Mouse (Mus musculus) lung, embryonic 14.5 days (tissue): Measurements from ENCODE around the gene Mad2l2. TPM values are rescaled to one million over a fixed set of nuclear protein-coding genes. Genes with fewer than 3 reads are reported as not detected.
A peak's percentile ranks its signal among the peaks of the same experiment; 100 is the strongest.

ENCODE experiments used
- ATAC-seq: fragments of 200-750 bp; cut with Nextera tagmentation; 2 replicates; pipeline ENCODE4 v1.8.0; 2017; ENCODE audit warnings: mild to moderate bottlenecking, moderate TSS enrichment, moderate library complexity; ENCODE audit not compliant: insufficient read depth
- DNase-seq: peaks from one replicate; pipeline ENCODE4 v3.0.0-alpha.2; 2015
- H3K27ac ChIP-seq: fragments of 300-500 bp; sonication (generic); 2 replicates; pipeline ENCODE4 v1.5.1; 2014; ENCODE audit warnings: low read depth, mild to moderate bottlenecking, moderate library complexity
- H3K27me3 ChIP-seq: fragments of 300-500 bp; sonication (generic); 2 replicates; pipeline ENCODE4 v1.6.1; 2014; ENCODE audit warnings: low read length, control low read depth; ENCODE audit not compliant: insufficient read depth
- H3K36me3 ChIP-seq: fragments of 300-500 bp; sonication (generic); 2 replicates; pipeline ENCODE4 v1.6.1; 2014; ENCODE audit warnings: control low read depth; ENCODE audit not compliant: insufficient read depth
- H3K4me1 ChIP-seq: fragments of 300-500 bp; sonication (generic); 2 replicates; pipeline ENCODE4 v1.6.1; 2014; ENCODE audit warnings: antibody characterized with exemption, control low read depth; ENCODE audit not compliant: insufficient read depth
- H3K4me2 ChIP-seq: fragments of 300-500 bp; sonication (generic); 2 replicates; pipeline ENCODE4 v1.6.1; 2014; ENCODE audit warnings: mild to moderate bottlenecking
- H3K4me3 ChIP-seq: fragments of 300-500 bp; sonication (generic); 2 replicates; pipeline ENCODE4 v1.5.1; 2014; ENCODE audit warnings: low read depth, low read length
- H3K9ac ChIP-seq: fragments of 300-500 bp; sonication (generic); 2 replicates; pipeline ENCODE4 v1.6.1; 2014
- H3K9me3 ChIP-seq: fragments of 300-500 bp; sonication (generic); 2 replicates; pipeline ENCODE4 v1.6.1; 2016; ENCODE audit warnings: low read depth, low read length, control low read depth
- CTCF ChIP-seq: IDR thresholded peaks from 2 replicates; pipeline ENCODE4 v1.5.1; 2016; ENCODE audit warnings: antibody characterized with exemption, low read depth
- WGBS: fragments of 180-500 bp; shearing (Covaris S2); extraction: QIAGEN DNeasy Blood & Tissue Kit; methylation state at CpG from one replicate; pipeline ENCODE4 v1.1.7; 2014; 5-methylcytosine and 5-hydroxymethylcytosine counted together
- polyA plus RNA-seq: library from polyadenylated mRNA; unstranded; fragments of >200 nt; fragmentation: Nextera tagmentation; extraction: Ambion mirVana; gene quantifications from 2 replicates; pipeline ENCODE4 v1.2.1, GENCODE M21; 2014

Mad2l2 gene
- polyA plus RNA-seq, 1 experiment from 2014 or later = 61.1 TPM

- H3K4me1 ChIP-seq = no peaks in the 10 kb centered on the region
- H3K4me2 ChIP-seq = no peak overlapping the region
- H3K4me3 ChIP-seq = no peak overlapping the region
- H3K9me3 ChIP-seq = no peaks in the 10 kb centered on the region
- H3K27me3 ChIP-seq = peaks cover 39% of the 10 kb centered on the region
- H3K9ac ChIP-seq = no peak overlapping the region
- H3K27ac ChIP-seq = no peak overlapping the region
- WGBS = 65% methylated on average over 2 of the region's 2 CpGs
- ATAC-seq (no peak), DNase-seq (no peak)
- H3K36me3 ChIP-seq = no peaks in the 10 kb centered on the region
- TF ChIP-seq CTCF = no peak
These were observed 1.5 kb upstream of the Mad2l2 start for GRCm38 (mm10) chr4:148128672-148129071.

DNA sequence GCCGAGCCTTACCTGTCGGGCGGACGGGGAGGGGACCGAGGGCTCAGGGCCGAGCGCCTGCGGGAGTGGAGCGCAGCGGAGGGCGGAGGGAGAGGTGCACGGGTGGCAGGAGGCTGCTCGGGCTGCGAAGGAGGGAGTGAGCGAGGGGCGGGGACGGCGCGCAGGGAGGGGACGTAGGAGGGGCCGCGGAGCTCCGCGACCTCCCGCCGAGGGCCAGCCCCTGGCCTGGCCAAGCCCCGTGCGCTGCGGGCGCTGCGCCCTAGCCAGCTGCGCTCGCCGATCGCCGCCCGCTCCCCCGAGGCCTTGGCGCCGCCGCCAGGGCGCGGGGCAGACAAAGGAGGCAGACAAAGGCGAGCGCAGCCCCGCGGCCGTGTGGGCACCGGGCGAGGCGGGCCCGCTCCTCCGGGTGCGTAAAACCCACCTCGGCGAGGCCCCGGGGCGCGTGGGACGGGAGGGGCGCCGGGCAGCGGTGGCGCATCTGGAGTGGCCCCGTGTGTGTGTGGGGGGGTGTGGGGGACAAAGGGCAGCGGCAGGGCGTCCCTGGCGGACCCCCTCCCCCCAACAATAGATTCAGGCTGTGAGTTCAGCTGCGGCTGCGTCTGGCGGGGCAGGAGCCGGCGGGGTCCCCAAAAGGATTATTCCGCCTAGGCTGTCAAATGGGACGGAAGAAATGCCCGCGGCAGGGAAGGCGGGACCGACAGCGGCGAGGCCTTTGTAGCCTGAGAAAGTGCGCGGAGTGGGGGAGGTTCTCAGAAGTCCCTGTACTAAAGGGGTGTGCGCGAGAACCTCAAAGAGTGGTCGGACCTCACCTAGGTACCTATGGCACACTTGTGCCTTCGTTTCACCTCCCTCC lies 603 bp downstream of the Mad2l2 start, which contains the start of gene Draxin:
Draxin (minus strand) TSS at position 138 of the 853 bp plus-strand sequence.
- no peaks in the 10 kb centered on the region for H3K36me3 ChIP-seq
- TF ChIP-seq CTCF = no peak
- peak within 1 kb of the TSS; percentile 66 for H3K4me3 ChIP-seq
- no peak within 1 kb of the TSS; the same call in 1 of the 2 replicates for H3K27ac ChIP-seq
- DNase-seq = peak; percentile 85
- H3K4me1 ChIP-seq = no peaks in the 10 kb centered on the region
- under 1% methylated on average over 65 of the region's 87 CpGs for WGBS
- peak within 1 kb of the TSS; percentile 93 for H3K4me2 ChIP-seq
- no peaks in the 10 kb centered on the region for H3K9me3 ChIP-seq
- H3K27me3 ChIP-seq = peaks cover 39% of the 10 kb centered on the region
- peak within 1 kb of the TSS; percentile 73 for H3K9ac ChIP-seq
- ATAC-seq = peak; percentile 94

DNA sequence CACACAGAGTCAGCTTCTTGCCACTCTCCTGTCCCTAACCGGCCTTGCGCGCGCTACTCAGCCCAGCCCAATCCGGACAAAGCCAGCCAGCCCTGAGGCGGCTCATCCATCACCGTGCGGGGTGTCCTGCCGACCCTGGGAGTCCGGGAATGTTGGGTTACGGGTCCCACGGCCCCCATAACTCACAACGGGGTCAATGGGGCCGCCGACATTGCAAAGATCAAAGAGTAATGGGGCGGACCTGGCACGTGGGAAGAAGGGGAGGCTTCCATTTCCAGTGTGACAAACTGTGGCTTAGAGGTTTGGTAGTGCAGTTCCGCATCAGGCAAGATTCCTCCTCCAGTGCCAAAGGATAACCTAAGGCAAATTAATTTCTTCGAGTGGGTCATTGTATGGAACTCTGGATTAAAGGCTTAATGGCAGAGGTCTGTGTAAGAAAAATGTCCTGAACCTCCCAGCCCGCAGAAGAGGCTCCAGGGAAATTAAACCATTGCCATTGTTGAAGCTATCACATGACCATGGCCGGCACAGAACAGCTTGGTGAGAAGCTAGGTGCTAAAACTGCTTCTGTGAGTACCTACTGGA lies 1.4 kb downstream of the Mad2l2 start:
- no peaks in the 10 kb centered on the region for H3K9me3 ChIP-seq
- DNase-seq (peak; percentile 37), ATAC-seq (peak; percentile 73)
- TF ChIP-seq CTCF = no peak
- H3K27me3 ChIP-seq = peaks cover 36% of the 10 kb centered on the region
- H3K27ac ChIP-seq = no peak overlapping the region
- H3K9ac ChIP-seq = peak overlapping the region; percentile 73
- under 1% methylated on average over 21 of the region's 21 CpGs for WGBS
- no peaks in the 10 kb centered on the region for H3K4me1 ChIP-seq
- no peaks in the 10 kb centered on the region for H3K36me3 ChIP-seq
- H3K4me3 ChIP-seq = peak overlapping the region; percentile 66
- peak overlapping the region; percentile 93 for H3K4me2 ChIP-seq

DNA sequence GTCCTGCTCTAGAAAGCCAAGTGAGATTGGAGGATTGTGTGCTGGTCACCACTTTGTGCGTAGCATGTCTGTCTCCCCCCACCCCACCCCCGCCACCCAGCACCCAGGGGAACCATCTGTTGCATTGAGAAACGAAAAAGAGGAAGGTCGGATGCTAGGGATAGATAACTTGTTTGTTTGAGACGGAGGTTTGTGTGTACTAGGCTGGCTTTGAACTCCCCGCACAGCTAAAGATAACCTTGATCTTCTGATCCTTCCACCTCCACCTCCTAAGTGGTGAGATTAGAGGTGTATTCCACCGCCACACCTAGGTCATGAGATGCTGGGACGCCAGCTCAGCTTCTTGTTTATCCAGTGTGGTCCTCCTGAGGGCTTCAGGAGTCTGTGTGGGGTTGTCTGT lies 4.8 kb downstream of the Mad2l2 start:
- Histone ChIP-seq H3K4me2 (no peak overlapping the region), H3K9ac (no peak overlapping the region), H3K36me3 (no peaks in the 10 kb centered on the region), H3K9me3 (no peaks in the 10 kb centered on the region), H3K4me1 (no peaks in the 10 kb centered on the region), H3K27ac (no peak overlapping the region), H3K4me3 (no peak overlapping the region), H3K27me3 (peaks cover 21% of the 10 kb centered on the region)
- ATAC-seq (no peak), DNase-seq (no peak)
- TF ChIP-seq CTCF = no peak
- 63% methylated on average over 8 of the region's 8 CpGs for WGBS

DNA sequence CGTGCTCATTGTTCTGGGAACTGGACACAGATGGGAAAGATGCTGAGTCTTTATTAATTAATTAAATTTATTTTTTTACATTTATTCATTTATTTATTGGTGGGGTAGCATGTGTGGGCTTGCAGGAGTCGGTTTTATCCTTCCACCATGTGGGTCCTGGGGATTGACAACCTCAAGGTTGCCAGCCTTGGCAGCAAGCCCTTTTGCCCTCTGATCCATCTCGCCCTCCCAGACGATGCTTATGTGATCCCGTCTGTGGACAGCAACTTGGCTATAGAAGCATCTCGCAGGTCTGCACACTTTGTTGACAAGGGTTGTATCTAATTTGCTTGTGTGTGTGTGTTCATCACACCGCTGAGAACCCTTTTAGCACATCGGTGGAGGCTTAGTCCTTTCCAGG lies 7.3 kb downstream of the Mad2l2 start:
- DNase-seq = no peak
- no peak for TF ChIP-seq CTCF
- Histone ChIP-seq H3K9ac (no peak overlapping the region), H3K27ac (no peak overlapping the region), H3K4me3 (no peak overlapping the region), H3K4me2 (no peak overlapping the region), H3K9me3 (no peaks in the 10 kb centered on the region), H3K36me3 (no peaks in the 10 kb centered on the region), H3K4me1 (no peaks in the 10 kb centered on the region), H3K27me3 (0 out of 2 replicates have a peak, but pooled peaks cover 5% of the 10 kb centered on the region)
- no peak for ATAC-seq
- whole genome bisulfite sequencing = 66% methylated on average over 8 of the region's 8 CpGs

GRCm38 (mm10) chr4:148139767-148140097 lies 9.5 kb downstream of the Mad2l2 start:
- Histone ChIP-seq H3K4me1 (no peaks in the 10 kb centered on the region), H3K36me3 (0 out of 2 replicates have a peak, but pooled peaks cover 3% of the 10 kb centered on the region), H3K9ac (peak overlapping the region; percentile 58; the same call in 1 of the 2 replicates), H3K9me3 (no peaks in the 10 kb centered on the region), H3K4me3 (peak overlapping the region; percentile 63), H3K4me2 (peak overlapping the region; percentile 93), H3K27ac (0 out of 2 replicates have a peak overlapping the region, but pooled peaks have one; percentile 88), H3K27me3 (0 out of 2 replicates have a peak, but pooled peaks cover 5% of the 10 kb centered on the region)
- ATAC-seq (0 out of 2 replicates have a peak, but pooled peaks have one; percentile 42), DNase-seq (no peak)
- TF ChIP-seq CTCF = no peak
- WGBS = under 1% methylated on average over 12 of the region's 12 CpGs
